Mouse (Mus musculus): ENCODE measurements around the gene N4bp3. TPM values are rescaled to one million over a fixed set of nuclear protein-coding genes. Genes with fewer than 3 reads are reported as not detected.

Gene N4bp3
- polyA plus RNA-seq, 1 experiment from 2014 or later = 4.9 TPM

Other genes with a start within 250 kb of the N4bp3 start
- 20.1 and 22.2 TPM in 2 replicates for gene Phykpl, start 66.1 kb downstream of the N4bp3 start, polyA plus RNA-seq (2016; fragmentation: Nextera tagmentation; extraction: Ambion mirVana)
- 503 and 514 TPM in 2 replicates for gene Hnrnpab, start 44.0 kb downstream of the N4bp3 start, polyA plus RNA-seq (2016; fragmentation: Nextera tagmentation; extraction: Ambion mirVana)
- 217 and 228 TPM in 2 replicates for gene Nhp2, start 31.1 kb downstream of the N4bp3 start, polyA plus RNA-seq (2016; fragmentation: Nextera tagmentation; extraction: Ambion mirVana)
- gene Rmnd5b, start 14.9 kb downstream of the N4bp3 start, polyA plus RNA-seq (2016; fragmentation: Nextera tagmentation; extraction: Ambion mirVana) = 30.4 and 34.4 TPM in 2 replicates
- 0.84 and 0.95 TPM in 2 replicates for gene D930048N14Rik, start 112 bp upstream of the N4bp3 start, polyA plus RNA-seq (2016; fragmentation: Nextera tagmentation; extraction: Ambion mirVana)
- gene 0610009B22Rik, start 38.0 kb upstream of the N4bp3 start, polyA plus RNA-seq (2016; fragmentation: Nextera tagmentation; extraction: Ambion mirVana) = 46.6 and 50.8 TPM in 2 replicates
- 9.9 and 11.0 TPM in 2 replicates for gene Sec24a, start 112.8 kb upstream of the N4bp3 start, polyA plus RNA-seq (2016; fragmentation: Nextera tagmentation; extraction: Ambion mirVana)
- gene Sar1b, start 112.8 kb upstream of the N4bp3 start, polyA plus RNA-seq (2016; fragmentation: Nextera tagmentation; extraction: Ambion mirVana) = 84.8 and 88.7 TPM in 2 replicates
- 0.92 and 0.95 TPM in 2 replicates for gene Jade2, start 206.8 kb upstream of the N4bp3 start, polyA plus RNA-seq (2016; fragmentation: Nextera tagmentation; extraction: Ambion mirVana)

All from liver, embryonic 12.5 days (tissue).